In genomic region chr11:18885036-18885728, GRCm38 (mm10) we compare ENCODE assay signal across 10 mouse cellular contexts.
DNase-seq lines count a peak whose midpoint lies in the region; ATAC-seq lines count a peak whose summit lies in the region.
"Had no signal": no experiment of that assay in that cellular context is flagged by ENCODE, and none has a peak within 500 bp of the region (broad histone marks: within the 10 kb centered on the region; RNA-seq: fewer than 3 reads in every experiment).

No protein-coding gene starts in this region.

- no peak overlapping the region for H3K4me3 ChIP-seq in kidney, embryonic 15.5 days (replicated peaks)
- H3K4me3 ChIP-seq in embryonic facial prominence, embryonic 10.5 days: peak overlapping the region; percentile 19; the same call in 1 of the 2 replicates
- H3K4me3 ChIP-seq in hindbrain, embryonic 16.5 days (ENCODE audit: low read length): no peak overlapping the region
- no peak overlapping the region for H3K4me3 ChIP-seq in midbrain, embryonic 15.5 days

- H3K4me1 ChIP-seq in kidney, embryonic 15.5 days: peaks cover 54% of the 10 kb centered on the region
- H3K4me1 ChIP-seq in embryonic facial prominence, embryonic 10.5 days: peaks cover 73% of the 10 kb centered on the region
- H3K4me1 ChIP-seq in hindbrain, embryonic 16.5 days (ENCODE audit: control insufficient read depth, insufficient read depth, low read depth, low read length): peaks cover 23% of the 10 kb centered on the region
- H3K4me1 ChIP-seq in midbrain, embryonic 15.5 days: peaks cover 25% of the 10 kb centered on the region

- no peaks in the 10 kb centered on the region for H3K27me3 ChIP-seq in kidney, embryonic 15.5 days
- no peaks in the 10 kb centered on the region; the same call in 1 of the 2 replicates for H3K27me3 ChIP-seq in embryonic facial prominence, embryonic 10.5 days (replicated peaks; ENCODE audit: low read depth, poor library complexity, severe bottlenecking)
- H3K27me3 ChIP-seq in hindbrain, embryonic 16.5 days (replicated peaks; ENCODE audit: control insufficient read depth, insufficient read depth, low read length): no peaks in the 10 kb centered on the region
- H3K27me3 ChIP-seq in midbrain, embryonic 15.5 days (replicated peaks): 0 out of 2 replicates have a peak, but pooled peaks cover 2% of the 10 kb centered on the region

- H3K36me3 ChIP-seq in kidney, embryonic 15.5 days: peaks cover 17% of the 10 kb centered on the region; the same call in 1 of the 2 replicates
- 0 out of 2 replicates have a peak, but pooled peaks cover 5% of the 10 kb centered on the region for H3K36me3 ChIP-seq in embryonic facial prominence, embryonic 10.5 days (replicated peaks)
- H3K36me3 ChIP-seq in hindbrain, embryonic 16.5 days (ENCODE audit: control insufficient read depth, insufficient read depth, low read length): no peaks in the 10 kb centered on the region
- H3K36me3 ChIP-seq in midbrain, embryonic 15.5 days (replicated peaks): no peaks in the 10 kb centered on the region

- peak overlapping the region; percentile 35 for H3K4me2 ChIP-seq in kidney, embryonic 15.5 days
- no peak overlapping the region for H3K4me2 ChIP-seq in hindbrain, embryonic 16.5 days (ENCODE audit: low read length)
- no peak overlapping the region for H3K4me2 ChIP-seq in midbrain, embryonic 15.5 days

- peak overlapping the region; percentile 81 for H3K27ac ChIP-seq in kidney, embryonic 15.5 days
- peak overlapping the region; percentile 70 for H3K27ac ChIP-seq in embryonic facial prominence, embryonic 10.5 days (replicated peaks)
- peak overlapping the region; percentile 59 for H3K27ac ChIP-seq in hindbrain, embryonic 16.5 days (ENCODE audit: low read depth, low read length)
- 0 out of 2 replicates have a peak overlapping the region, but pooled peaks have one; percentile 4 for H3K27ac ChIP-seq in midbrain, embryonic 15.5 days

- 15% methylated on average over 6 of the region's 6 CpGs for WGBS in kidney, embryonic 15.5 days
- 32% methylated on average over 6 of the region's 6 CpGs for WGBS in embryonic facial prominence, embryonic 10.5 days
- 29% methylated on average over 6 of the region's 6 CpGs for WGBS in hindbrain, embryonic 16.5 days
- WGBS in midbrain, embryonic 15.5 days: 25% methylated on average over 6 of the region's 6 CpGs

- H3K9ac ChIP-seq in kidney, embryonic 15.5 days: no peak overlapping the region
- H3K9ac ChIP-seq in hindbrain, embryonic 16.5 days (ENCODE audit: low read depth, low read length): no peak overlapping the region
- H3K9ac ChIP-seq in midbrain, embryonic 15.5 days: no peak overlapping the region

- H3K9me3 ChIP-seq in kidney, embryonic 15.5 days (replicated peaks): no peaks in the 10 kb centered on the region
- H3K9me3 ChIP-seq in embryonic facial prominence, embryonic 10.5 days: no peaks in the 10 kb centered on the region
- no peaks in the 10 kb centered on the region for H3K9me3 ChIP-seq in hindbrain, embryonic 16.5 days (ENCODE audit: control insufficient read depth, low read length)
- no peaks in the 10 kb centered on the region for H3K9me3 ChIP-seq in midbrain, embryonic 15.5 days

- ATAC-seq in kidney, embryonic 15.5 days (replicated peaks; ENCODE audit: low FRiP score): peak; percentile 40
- no peak for ATAC-seq in hindbrain, embryonic 16.5 days
- no peak for ATAC-seq in midbrain, embryonic 15.5 days (replicated peaks)
- no peak for ATAC-seq in erythroblast, adult 5-6 weeks (replicated peaks; ENCODE audit: low FRiP score, poor library complexity, severe bottlenecking)

- DNase-seq in kidney, adult 18-20 months: no peak
- no peak for DNase-seq in embryonic facial prominence, embryonic 10.5 days (ENCODE audit: low spot score)
- no peak for DNase-seq in cerebellum, adult 11-12 months
- DNase-seq: heart, postnatal 14 days; right cerebral cortex, postnatal 14 days; thymus, adult 18-20 months had no signal

Comparison
In these comparisons a context has a peak if more than half of its experiments do, and no peak if none do; other contexts are left out.
1. H3K27ac ChIP-seq: peak in every context shown above with its lines; median percentile 81 in kidney, embryonic 15.5 days; 70 in embryonic facial prominence, embryonic 10.5 days; 59 in hindbrain, embryonic 16.5 days; 4 in midbrain, embryonic 15.5 days.